Comparison of ENCODE assay signal across 7 mouse cellular contexts in genomic region chr8:11476338-11477177, GRCm38 (mm10). TPM values are rescaled to one million over a fixed set of nuclear protein-coding genes. Genes with fewer than 3 reads are reported as not detected.
DNase-seq lines count a peak whose midpoint lies in the region; ATAC-seq and TF ChIP-seq lines count a peak whose summit lies in the region.

No protein-coding gene starts in this region.

- POLR2A ChIA-PET in Patski (lab: Charles Lee), result interaction anchor here (0.8 to 2.6 kb wide), 5 partner anchors 12 to 55 kb away, joined by 3 to 22 read pairs (median 5); no protein-coding TSS in a partner anchor

- DNase-seq in CD4-positive, CD25-positive, alpha-beta regulatory T cell, adult 2 months (ENCODE audit: low read depth, low spot score), result peak; percentile 27
- DNase-seq in Patski (ENCODE audit: low read depth, low spot score), result no peak
- peak; percentile 54 for DNase-seq in forebrain, embryonic 10.5 days (ENCODE audit: extremely low spot score, low spot score)
- DNase-seq in midbrain, embryonic 14.5 days, result peak; percentile 37
- DNase-seq in cerebellum, adult 8-10 months, result no peak

- TF ChIP-seq CTCF in Patski (IDR thresholded peaks at IDR 0.05), result no peak

- peak; percentile 70 for ATAC-seq in Patski
- peak; percentile 47 to 58; a peak in 3 of 4 replicates for ATAC-seq in hematopoietic stem cell, adult 5-6 weeks (replicated peaks in 1 of 2; ENCODE audit: insufficient read depth in 1 of 2, low FRiP score in 2 of 2, low TSS enrichment in 1 of 2, low read depth in 1 of 2, poor library complexity in 2 of 2, severe bottlenecking in 2 of 2)
- no peak for ATAC-seq in limb, embryonic 12.5 days (ENCODE audit: insufficient number of reproducible peaks, insufficient read depth, low FRiP score, low TSS enrichment, low read depth)
- no peak for ATAC-seq in midbrain, embryonic 14.5 days (ENCODE audit: low FRiP score, low TSS enrichment)

- H3K9ac ChIP-seq in limb, embryonic 12.5 days (replicated peaks), result no peak overlapping the region; the same call in 1 of the 2 replicates
- H3K9ac ChIP-seq in midbrain, embryonic 14.5 days (replicated peaks; ENCODE audit: low read length), result no peak overlapping the region

- peak overlapping the region; percentile 99 for H3K4me2 ChIP-seq in limb, embryonic 12.5 days
- H3K4me2 ChIP-seq in midbrain, embryonic 14.5 days (ENCODE audit: low read length), result peak overlapping the region; percentile 29; the same call in 1 of the 2 replicates

- H3K4me3 ChIP-seq in forebrain, embryonic 10.5 days, result peak overlapping the region; percentile 34
- peak overlapping the region; percentile 21 for H3K4me3 ChIP-seq in limb, embryonic 12.5 days (replicated peaks)
- 0 out of 2 replicates have a peak overlapping the region, but pooled peaks have one; percentile 5 for H3K4me3 ChIP-seq in midbrain, embryonic 14.5 days (replicated peaks; ENCODE audit: low read depth, low read length)

- in situ Hi-C loops in Patski (cut with MboI; ENCODE audit: low pct_unique_long_range_greater_than_20kb), result no loop called here

- H3K9me3 ChIP-seq in forebrain, embryonic 10.5 days, result no peaks in the 10 kb centered on the region
- H3K9me3 ChIP-seq in limb, embryonic 12.5 days, result no peaks in the 10 kb centered on the region
- H3K9me3 ChIP-seq in midbrain, embryonic 14.5 days (ENCODE audit: control insufficient read depth, low read length), result no peaks in the 10 kb centered on the region

- H3K27me3 ChIP-seq in Patski, result no peaks in the 10 kb centered on the region
- peaks cover 99% of the 10 kb centered on the region for H3K27me3 ChIP-seq in forebrain, embryonic 10.5 days (ENCODE audit: poor library complexity, severe bottlenecking)
- H3K27me3 ChIP-seq in limb, embryonic 12.5 days, result peaks cover 79% of the 10 kb centered on the region
- peaks cover 58% of the 10 kb centered on the region for H3K27me3 ChIP-seq in midbrain, embryonic 14.5 days (ENCODE audit: control insufficient read depth, insufficient read depth, low read length)

- CTCF ChIA-PET in Patski (lab: Charles Lee), result interaction anchor here (1.0 to 2.4 kb wide), 5 partner anchors 10 to 223 kb away, joined by 3 to 8 read pairs (median 5); no protein-coding TSS in a partner anchor

- 2% methylated on average over 24 of the region's 24 CpGs for WGBS in forebrain, embryonic 10.5 days
- WGBS in limb, embryonic 12.5 days, result 3% methylated on average over 24 of the region's 24 CpGs
- 9% methylated on average over 24 of the region's 24 CpGs for WGBS in midbrain, embryonic 14.5 days

- no peak overlapping the region for H3K27ac ChIP-seq in forebrain, embryonic 10.5 days
- H3K27ac ChIP-seq in limb, embryonic 12.5 days, result no peak overlapping the region
- H3K27ac ChIP-seq in midbrain, embryonic 14.5 days (replicated peaks; ENCODE audit: low read depth, low read length), result no peak overlapping the region

- H3K4me1 ChIP-seq in forebrain, embryonic 10.5 days, result peaks cover 65% of the 10 kb centered on the region
- H3K4me1 ChIP-seq in limb, embryonic 12.5 days (replicated peaks), result peaks cover 47% of the 10 kb centered on the region
- H3K4me1 ChIP-seq in midbrain, embryonic 14.5 days (ENCODE audit: control insufficient read depth, insufficient read depth, low read length), result peaks cover 14% of the 10 kb centered on the region

- H3K36me3 ChIP-seq in forebrain, embryonic 10.5 days (replicated peaks), result no peaks in the 10 kb centered on the region
- H3K36me3 ChIP-seq in limb, embryonic 12.5 days, result no peaks in the 10 kb centered on the region
- H3K36me3 ChIP-seq in midbrain, embryonic 14.5 days (ENCODE audit: control insufficient read depth, insufficient read depth, low read length), result no peaks in the 10 kb centered on the region

RNA-seq across cellular contexts. Expression of gene Rab20, which starts 2.0 kb away (rescaled TPM):
- polyA plus RNA-seq in Patski (2021), result 70.7 TPM
- polyA plus RNA-seq in forebrain, embryonic 10.5 days (2016; fragmentation: Nextera tagmentation; extraction: Ambion mirVana), result 1.4 and 1.7 TPM in 2 replicates
- 5.0 and 6.4 TPM in 2 replicates for total RNA-seq in hematopoietic stem cell, adult 5-6 weeks (2017)
- 0.81 and 0.93 TPM in 2 replicates for polyA plus RNA-seq in limb, embryonic 12.5 days (2016; fragmentation: Nextera tagmentation; extraction: Ambion mirVana)
- polyA plus RNA-seq in midbrain, embryonic 14.5 days (2014; fragmentation: Nextera tagmentation; extraction: Ambion mirVana), result 0.25 and 0.31 TPM in 2 replicates

RNA-seq across cellular contexts. Expression of gene Naxd, which starts 20.7 kb away (rescaled TPM):
- 108 TPM for polyA plus RNA-seq in Patski (2021)
- polyA plus RNA-seq in forebrain, embryonic 10.5 days (2016; fragmentation: Nextera tagmentation; extraction: Ambion mirVana), result 112 and 113 TPM in 2 replicates
- 53.2 and 56.3 TPM in 2 replicates for total RNA-seq in hematopoietic stem cell, adult 5-6 weeks (2017)
- 116 and 121 TPM in 2 replicates for polyA plus RNA-seq in limb, embryonic 12.5 days (2016; fragmentation: Nextera tagmentation; extraction: Ambion mirVana)
- polyA plus RNA-seq in midbrain, embryonic 14.5 days (2014; fragmentation: Nextera tagmentation; extraction: Ambion mirVana), result 130 and 150 TPM in 2 replicates

Comparison
In these comparisons a context has a peak if more than half of its experiments do, and no peak if none do; other contexts are left out.
1. DNase-seq: peak in CD4-positive, CD25-positive, alpha-beta regulatory T cell, adult 2 months (single experiment), forebrain, embryonic 10.5 days (single experiment) and midbrain, embryonic 14.5 days (single experiment); none in Patski (single experiment) and cerebellum, adult 8-10 months (single experiment).
2. ATAC-seq: peak in Patski (single experiment) and hematopoietic stem cell, adult 5-6 weeks (2 of 2); none in limb, embryonic 12.5 days (single experiment) and midbrain, embryonic 14.5 days (single experiment).
3. RNA of gene Rab20, which starts 2.0 kb away (polyA plus RNA-seq): 70.7 TPM in Patski (single experiment); 1.4 to 1.7 TPM in forebrain, embryonic 10.5 days, 0.81 to 0.93 TPM in limb, embryonic 12.5 days and 0.25 to 0.31 TPM in midbrain, embryonic 14.5 days; every median in the first group is over 10 times any median in the second.
4. Peak in every context shown above with its lines, with median percentiles within 50 percentile points of each other: H3K4me3 ChIP-seq.